ENCODE assay signal across 28 mouse cellular contexts in genomic region chr9:47798478-47798877, GRCm38 (mm10).
DNase-seq lines count a peak whose midpoint lies in the region; ATAC-seq lines count a peak whose summit lies in the region.
"Had no signal": no experiment of that assay in that cellular context is flagged by ENCODE, and none has a peak within 500 bp of the region (broad histone marks: within the 10 kb centered on the region; RNA-seq: fewer than 3 reads in every experiment).

No protein-coding gene starts in this region.

- peak; percentile 53 for ATAC-seq in forebrain, embryonic 15.5 days (replicated peaks)
- no peak for ATAC-seq in forebrain, embryonic 12.5 days (ENCODE audit: low FRiP score)
- ATAC-seq in kidney, embryonic 15.5 days (replicated peaks; ENCODE audit: low FRiP score), result no peak
- ATAC-seq: intestine, embryonic 15.5 days; midbrain, embryonic 13.5 days had no signal

- no peak overlapping the region for H3K9ac ChIP-seq in forebrain, embryonic 15.5 days (replicated peaks)
- no peak overlapping the region for H3K9ac ChIP-seq in forebrain, embryonic 12.5 days
- H3K9ac ChIP-seq in kidney, embryonic 15.5 days, result no peak overlapping the region
- H3K9ac ChIP-seq: heart, embryonic 15.5 days; hindbrain, embryonic 13.5 days; intestine, embryonic 15.5 days; limb, embryonic 13.5 days; lung, embryonic 15.5 days; midbrain, embryonic 13.5 days had no signal

- H3K4me2 ChIP-seq in forebrain, embryonic 15.5 days (replicated peaks), result no peak overlapping the region
- H3K4me2 ChIP-seq in forebrain, embryonic 12.5 days, result no peak overlapping the region
- no peak overlapping the region for H3K4me2 ChIP-seq in kidney, embryonic 15.5 days
- H3K4me2 ChIP-seq: heart, embryonic 15.5 days; hindbrain, embryonic 13.5 days; intestine, embryonic 15.5 days; limb, embryonic 13.5 days; liver, embryonic 11.5 days; lung, embryonic 15.5 days; midbrain, embryonic 13.5 days had no signal

- peaks cover 11% of the 10 kb centered on the region for H3K4me1 ChIP-seq in forebrain, embryonic 15.5 days
- peaks cover 10% of the 10 kb centered on the region for H3K4me1 ChIP-seq in forebrain, embryonic 12.5 days
- no peaks in the 10 kb centered on the region for H3K4me1 ChIP-seq in kidney, embryonic 15.5 days
- H3K4me1 ChIP-seq: intestine, embryonic 15.5 days; lung, embryonic 15.5 days had no signal

- no peak overlapping the region for H3K4me3 ChIP-seq in forebrain, embryonic 15.5 days
- no peak overlapping the region for H3K4me3 ChIP-seq in forebrain, embryonic 12.5 days (replicated peaks)
- no peak overlapping the region for H3K4me3 ChIP-seq in kidney, embryonic 15.5 days (replicated peaks)
- H3K4me3 ChIP-seq: heart, embryonic 15.5 days; hindbrain, embryonic 13.5 days; intestine, embryonic 15.5 days; left cerebral cortex, adult 2 months; limb, embryonic 13.5 days; lung, embryonic 15.5 days; midbrain, embryonic 13.5 days had no signal

- DNase-seq in kidney, postnatal 14 days, result peak; percentile 3
- DNase-seq in ES-CJ7 (ENCODE audit: low read depth, low spot score) (peak; percentile 24), ZHBTc4 (ENCODE audit: low read depth, low spot score) (peak; percentile 76)
- DNase-seq in lung, postnatal 36 days, result no peak
- no peak for DNase-seq in left cerebral cortex, adult 9 months (ENCODE audit: low spot score in 2 of 2)
- DNase-seq: adrenal gland, adult 8-10 months; cerebellum, adult 11 months; cerebellum, adult 9-10 months; cerebellum, postnatal 36 days; gastrocnemius, postnatal 10 days; kidney, adult 2 months; retina, postnatal 1 day; spleen, adult 18-20 months; thymus, adult 2 months; thymus, postnatal 36 days had no signal

- 28% methylated on average over 5 of the region's 5 CpGs for WGBS in forebrain, embryonic 15.5 days
- 65% methylated on average over 5 of the region's 5 CpGs for WGBS in forebrain, embryonic 12.5 days
- 82% methylated on average over 5 of the region's 5 CpGs for WGBS in kidney, embryonic 15.5 days

- H3K36me3 ChIP-seq in forebrain, embryonic 15.5 days, result peaks cover 24% of the 10 kb centered on the region; the same call in 1 of the 2 replicates
- peaks cover 15% of the 10 kb centered on the region for H3K36me3 ChIP-seq in forebrain, embryonic 12.5 days (replicated peaks)
- no peaks in the 10 kb centered on the region for H3K36me3 ChIP-seq in kidney, embryonic 15.5 days
- H3K36me3 ChIP-seq: heart, embryonic 15.5 days; intestine, embryonic 15.5 days; lung, embryonic 15.5 days had no signal

- no peaks in the 10 kb centered on the region for H3K9me3 ChIP-seq in forebrain, embryonic 15.5 days
- no peaks in the 10 kb centered on the region for H3K9me3 ChIP-seq in forebrain, embryonic 12.5 days
- no peaks in the 10 kb centered on the region for H3K9me3 ChIP-seq in kidney, embryonic 15.5 days (replicated peaks)
- H3K9me3 ChIP-seq: heart, embryonic 15.5 days; hindbrain, embryonic 13.5 days; intestine, embryonic 15.5 days; limb, embryonic 13.5 days; lung, embryonic 15.5 days; midbrain, embryonic 13.5 days had no signal

- no peaks in the 10 kb centered on the region for H3K27me3 ChIP-seq in forebrain, embryonic 15.5 days
- H3K27me3 ChIP-seq in forebrain, embryonic 12.5 days, result no peaks in the 10 kb centered on the region
- no peaks in the 10 kb centered on the region for H3K27me3 ChIP-seq in kidney, embryonic 15.5 days
- H3K27me3 ChIP-seq: heart, embryonic 15.5 days; hindbrain, embryonic 13.5 days; intestine, embryonic 15.5 days; limb, embryonic 13.5 days; lung, embryonic 15.5 days; midbrain, embryonic 13.5 days had no signal

- H3K27ac ChIP-seq in forebrain, embryonic 15.5 days (replicated peaks), result no peak overlapping the region
- H3K27ac ChIP-seq in forebrain, embryonic 12.5 days, result no peak overlapping the region
- no peak overlapping the region for H3K27ac ChIP-seq in kidney, embryonic 15.5 days
- H3K27ac ChIP-seq: heart, embryonic 15.5 days; hindbrain, embryonic 13.5 days; intestine, embryonic 15.5 days; kidney, postnatal 0 days; left cerebral cortex, adult 2 months; limb, embryonic 13.5 days; lung, embryonic 15.5 days; midbrain, embryonic 13.5 days; stomach, postnatal 0 days had no signal

Comparison
In these comparisons a context has a peak if more than half of its experiments do, and no peak if none do; other contexts are left out.
1. DNase-seq: peak in kidney, postnatal 14 days (single experiment), ES-CJ7 (single experiment) and ZHBTc4 (single experiment); none in lung, postnatal 36 days (single experiment) and left cerebral cortex, adult 9 months (0 of 2).